Mouse (Mus musculus): Measurements from ENCODE around the gene Dmc1. TPM values are rescaled to one million over a fixed set of nuclear protein-coding genes. Genes with fewer than 3 reads are reported as not detected.

Dmc1 gene
- 0.12 TPM in 1 of 2 replicates, not detected in the other for polyA plus RNA-seq (2012; rRNA removed)

DNA sequence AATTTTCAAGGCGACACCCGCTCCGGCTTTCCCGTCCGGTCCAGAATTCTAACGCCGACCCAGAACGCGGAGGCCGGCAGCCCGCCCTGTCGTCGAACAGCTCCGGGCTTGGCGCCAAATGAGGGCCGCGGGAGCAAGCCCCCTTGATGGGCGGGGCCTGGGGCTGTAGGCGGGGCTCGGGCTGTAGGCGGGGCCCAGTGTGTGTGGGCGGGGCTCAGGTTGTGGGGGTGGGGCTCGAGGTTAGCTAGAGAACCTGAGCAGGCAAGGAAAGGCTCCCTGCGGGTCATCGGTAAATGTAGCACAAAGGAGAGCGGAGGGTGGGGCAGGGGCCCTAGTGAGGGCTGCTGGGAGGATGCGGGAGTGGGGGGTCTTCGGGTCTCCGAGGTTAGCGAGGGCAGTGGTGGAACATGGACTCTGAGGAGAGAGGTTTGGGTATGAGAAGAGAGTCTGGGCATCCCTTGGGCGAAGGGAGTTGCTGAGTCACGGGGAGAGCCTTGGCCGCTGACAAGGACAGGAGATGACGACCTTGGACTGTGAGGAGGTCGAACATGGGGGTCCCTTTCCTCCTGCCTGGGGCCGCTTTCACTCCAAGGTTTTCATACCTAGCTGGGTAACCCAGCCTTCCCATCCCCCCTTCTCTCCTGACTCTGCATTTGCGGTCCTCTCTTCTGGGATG is at the start of gene Dmc1:
Gene Dmc1, minus strand, starts transcription at position 120 of the 676 bp plus-strand sequence.
- no peaks in the 10 kb centered on the region for H3K27me3 ChIP-seq (replicated peaks; ENCODE audit: control insufficient read depth, insufficient read depth, low read length)
- H3K4me1 ChIP-seq (ENCODE audit: control insufficient read depth, insufficient read depth, low read length) = no peaks in the 10 kb centered on the region
- H3K4me3 ChIP-seq (ENCODE audit: insufficient read depth, low read depth, low read length) = no peak within 1 kb of the TSS
- no peaks in the 10 kb centered on the region for H3K36me3 ChIP-seq (ENCODE audit: control insufficient read depth, insufficient read depth, low read length)
- H3K27ac ChIP-seq (ENCODE audit: insufficient read depth, low read depth, low read length) = no peak within 1 kb of the TSS
- WGBS = 17% methylated on average over 37 of the region's 37 CpGs
- peak; percentile 25 for DNase-seq
- TF ChIP-seq POLR2A (IDR thresholded peaks at IDR 0.05; ENCODE audit: low read depth, low read length) = no peak
- no peak for TF ChIP-seq CTCF (conservative IDR thresholded peaks at IDR 0.05; ENCODE audit: insufficient read depth, insufficient read length, low read depth, low read length)

DNA sequence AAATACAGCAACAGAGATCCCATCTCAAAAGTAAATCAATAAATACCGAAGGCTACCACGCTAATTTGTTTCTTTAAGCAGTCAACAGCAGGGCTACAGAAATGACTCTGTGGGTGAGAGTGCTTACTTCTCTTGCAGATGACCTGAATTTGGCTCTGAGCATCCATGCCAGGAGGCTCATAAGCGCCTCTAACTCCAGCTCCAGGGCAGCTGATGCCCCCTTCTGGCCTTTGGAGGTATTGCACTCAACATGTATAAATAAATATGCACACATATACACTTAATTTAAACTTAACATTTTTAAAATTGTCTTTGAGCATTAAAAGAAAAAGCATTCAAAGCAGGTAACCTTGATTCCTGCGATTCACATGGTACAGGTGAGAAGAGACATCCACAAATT is 46.6 kb upstream of the Dmc1 start:
- 88% methylated on average over 4 of the region's 4 CpGs for WGBS
- Histone ChIP-seq H3K4me3 (ENCODE audit: insufficient read depth, low read depth, low read length) (no peak overlapping the region), H3K27me3 (replicated peaks; ENCODE audit: control insufficient read depth, insufficient read depth, low read length) (no peaks in the 10 kb centered on the region), H3K4me1 (ENCODE audit: control insufficient read depth, insufficient read depth, low read length) (no peaks in the 10 kb centered on the region), H3K27ac (ENCODE audit: insufficient read depth, low read depth, low read length) (no peak overlapping the region), H3K36me3 (ENCODE audit: control insufficient read depth, insufficient read depth, low read length) (no peaks in the 10 kb centered on the region)
- TF ChIP-seq POLR2A (IDR thresholded peaks at IDR 0.05; ENCODE audit: low read depth, low read length) (no peak), CTCF (conservative IDR thresholded peaks at IDR 0.05; ENCODE audit: insufficient read depth, insufficient read length, low read depth, low read length) (peak; percentile 40)
- DNase-seq = no peak

DNA sequence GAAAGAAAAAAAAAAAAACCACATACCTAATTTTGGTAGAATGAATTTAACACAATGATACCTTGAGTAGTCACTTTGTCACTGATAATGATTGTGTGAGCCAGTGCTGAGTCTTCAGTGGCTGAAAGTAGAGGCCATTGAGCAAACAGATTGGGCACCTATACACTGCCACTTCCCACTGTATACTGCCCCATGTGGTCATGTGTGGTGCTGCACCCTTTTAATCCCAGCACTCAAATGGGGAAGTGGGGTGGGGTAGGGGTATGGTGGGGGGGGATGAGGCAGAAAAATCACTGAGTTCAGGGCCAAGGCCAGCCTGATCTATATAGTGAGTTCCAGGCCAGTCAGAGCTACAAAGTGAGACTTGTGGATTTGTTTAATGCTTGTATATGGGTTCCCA is 45.7 kb upstream of the Dmc1 start:
- Histone ChIP-seq H3K4me1 (ENCODE audit: control insufficient read depth, insufficient read depth, low read length) (no peaks in the 10 kb centered on the region), H3K4me3 (ENCODE audit: insufficient read depth, low read depth, low read length) (no peak overlapping the region), H3K27me3 (replicated peaks; ENCODE audit: control insufficient read depth, insufficient read depth, low read length) (no peaks in the 10 kb centered on the region), H3K27ac (ENCODE audit: insufficient read depth, low read depth, low read length) (no peak overlapping the region), H3K36me3 (ENCODE audit: control insufficient read depth, insufficient read depth, low read length) (no peaks in the 10 kb centered on the region)
- DNase-seq = peak; percentile 24
- TF ChIP-seq POLR2A (IDR thresholded peaks at IDR 0.05; ENCODE audit: low read depth, low read length) = no peak
- peak; percentile 65 for TF ChIP-seq CTCF (conservative IDR thresholded peaks at IDR 0.05; ENCODE audit: insufficient read depth, insufficient read length, low read depth, low read length)

GRCm38 (mm10) chr15:79648130-79648529 is 43.2 kb upstream of the Dmc1 start:
- no peak for DNase-seq
- WGBS = 90% methylated on average over 12 of the region's 12 CpGs
- Histone ChIP-seq H3K36me3 (ENCODE audit: control insufficient read depth, insufficient read depth, low read length) (no peaks in the 10 kb centered on the region), H3K4me1 (ENCODE audit: control insufficient read depth, insufficient read depth, low read length) (no peaks in the 10 kb centered on the region), H3K27ac (ENCODE audit: insufficient read depth, low read depth, low read length) (no peak overlapping the region), H3K27me3 (replicated peaks; ENCODE audit: control insufficient read depth, insufficient read depth, low read length) (no peaks in the 10 kb centered on the region), H3K4me3 (ENCODE audit: insufficient read depth, low read depth, low read length) (no peak overlapping the region)
- TF ChIP-seq POLR2A (IDR thresholded peaks at IDR 0.05; ENCODE audit: low read depth, low read length) = no peak
- TF ChIP-seq CTCF (conservative IDR thresholded peaks at IDR 0.05; ENCODE audit: insufficient read depth, insufficient read length, low read depth, low read length) = no peak

- Histone ChIP-seq H3K36me3 (ENCODE audit: control insufficient read depth, insufficient read depth, low read length) (no peaks in the 10 kb centered on the region), H3K27me3 (replicated peaks; ENCODE audit: control insufficient read depth, insufficient read depth, low read length) (no peaks in the 10 kb centered on the region), H3K27ac (ENCODE audit: insufficient read depth, low read depth, low read length) (no peak overlapping the region), H3K4me3 (ENCODE audit: insufficient read depth, low read depth, low read length) (no peak overlapping the region), H3K4me1 (ENCODE audit: control insufficient read depth, insufficient read depth, low read length) (no peaks in the 10 kb centered on the region)
- TF ChIP-seq CTCF (conservative IDR thresholded peaks at IDR 0.05; ENCODE audit: insufficient read depth, insufficient read length, low read depth, low read length) = no peak
- no peak for TF ChIP-seq POLR2A (IDR thresholded peaks at IDR 0.05; ENCODE audit: low read depth, low read length)
- no peak for DNase-seq
- WGBS = 85% methylated on average over 2 of the region's 2 CpGs
These were observed 40.6 kb upstream of the Dmc1 start for GRCm38 (mm10) chr15:79645483-79645882.

DNA sequence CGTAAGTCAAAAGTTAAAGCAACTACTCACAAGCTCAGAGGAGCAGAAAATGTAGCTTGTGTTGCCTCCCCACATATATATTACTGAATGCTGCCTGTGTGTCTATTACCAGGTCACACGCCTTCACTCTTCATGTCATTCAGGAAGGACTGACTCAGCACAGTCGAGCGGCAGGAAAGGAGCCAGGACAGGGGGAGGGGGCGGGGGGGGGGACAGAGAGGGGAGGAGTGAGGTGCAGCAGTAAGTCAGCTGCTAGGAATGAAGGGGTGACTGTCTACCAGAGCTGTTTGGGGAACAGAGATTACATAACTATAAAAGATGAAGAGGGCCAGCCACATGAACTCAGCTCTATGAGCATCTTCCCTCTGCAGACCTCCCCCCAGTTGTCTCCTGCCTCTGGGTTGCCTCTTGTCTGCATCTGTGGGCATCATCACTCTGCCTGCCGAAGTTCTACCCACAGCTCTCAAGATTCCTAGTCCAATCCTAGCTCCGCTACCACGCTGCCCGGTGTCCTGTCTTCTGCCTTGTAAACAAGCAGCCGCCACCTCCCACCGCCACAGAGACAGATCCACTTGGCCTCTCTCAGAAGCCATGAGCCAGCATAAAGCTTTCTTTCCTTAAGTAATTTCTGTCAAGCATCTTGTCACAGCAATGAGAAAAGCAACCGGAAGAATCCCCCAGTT is 36.4 kb upstream of the Dmc1 start:
- Histone ChIP-seq H3K4me3 (ENCODE audit: insufficient read depth, low read depth, low read length) (no peak overlapping the region), H3K27me3 (replicated peaks; ENCODE audit: control insufficient read depth, insufficient read depth, low read length) (no peaks in the 10 kb centered on the region), H3K36me3 (ENCODE audit: control insufficient read depth, insufficient read depth, low read length) (no peaks in the 10 kb centered on the region), H3K27ac (ENCODE audit: insufficient read depth, low read depth, low read length) (no peak overlapping the region), H3K4me1 (ENCODE audit: control insufficient read depth, insufficient read depth, low read length) (no peaks in the 10 kb centered on the region)
- 60% methylated on average over 12 of the region's 12 CpGs for WGBS
- DNase-seq = no peak
- TF ChIP-seq CTCF (conservative IDR thresholded peaks at IDR 0.05; ENCODE audit: insufficient read depth, insufficient read length, low read depth, low read length) (no peak), POLR2A (IDR thresholded peaks at IDR 0.05; ENCODE audit: low read depth, low read length) (no peak)

GRCm38 (mm10) chr15:79630471-79630870 is 25.6 kb upstream of the Dmc1 start:
- TF ChIP-seq POLR2A (IDR thresholded peaks at IDR 0.05; ENCODE audit: low read depth, low read length) (no peak), CTCF (conservative IDR thresholded peaks at IDR 0.05; ENCODE audit: insufficient read depth, insufficient read length, low read depth, low read length) (no peak)
- no peak overlapping the region for H3K27ac ChIP-seq (ENCODE audit: insufficient read depth, low read depth, low read length)
- no peak overlapping the region for H3K4me3 ChIP-seq (ENCODE audit: insufficient read depth, low read depth, low read length)
- no peaks in the 10 kb centered on the region for H3K27me3 ChIP-seq (replicated peaks; ENCODE audit: control insufficient read depth, insufficient read depth, low read length)
- no peak for DNase-seq
- H3K4me1 ChIP-seq (ENCODE audit: control insufficient read depth, insufficient read depth, low read length) = no peaks in the 10 kb centered on the region
- 69% methylated on average over 2 of the region's 2 CpGs for WGBS
- no peaks in the 10 kb centered on the region for H3K36me3 ChIP-seq (ENCODE audit: control insufficient read depth, insufficient read depth, low read length)
